Mouse (Mus musculus) layer of hippocampus, postnatal 25 days (tissue): ENCODE results near the gene Gja3. TPM values are rescaled to one million over a fixed set of nuclear protein-coding genes. Genes with fewer than 3 reads are reported as not detected.

ENCODE experiments used
- DNase-seq, 2 experiments: peaks; one replicate each; pipeline ENCODE4 v3.0.0; 2022; ENCODE audit warnings: mixed read lengths in 2 of 2, low spot score in 1 of 2; ENCODE audit errors: extremely low spot score in 1 of 2
- total RNA-seq, 2 experiments: library from RNA; stranded (reverse); gene quantifications; 2 replicates each; pipeline ENCODE4 v1.2.3; 2021

Gene Gja3
- under 1 TPM; 0.47 to 0.49 TPM for total RNA-seq

DNA sequence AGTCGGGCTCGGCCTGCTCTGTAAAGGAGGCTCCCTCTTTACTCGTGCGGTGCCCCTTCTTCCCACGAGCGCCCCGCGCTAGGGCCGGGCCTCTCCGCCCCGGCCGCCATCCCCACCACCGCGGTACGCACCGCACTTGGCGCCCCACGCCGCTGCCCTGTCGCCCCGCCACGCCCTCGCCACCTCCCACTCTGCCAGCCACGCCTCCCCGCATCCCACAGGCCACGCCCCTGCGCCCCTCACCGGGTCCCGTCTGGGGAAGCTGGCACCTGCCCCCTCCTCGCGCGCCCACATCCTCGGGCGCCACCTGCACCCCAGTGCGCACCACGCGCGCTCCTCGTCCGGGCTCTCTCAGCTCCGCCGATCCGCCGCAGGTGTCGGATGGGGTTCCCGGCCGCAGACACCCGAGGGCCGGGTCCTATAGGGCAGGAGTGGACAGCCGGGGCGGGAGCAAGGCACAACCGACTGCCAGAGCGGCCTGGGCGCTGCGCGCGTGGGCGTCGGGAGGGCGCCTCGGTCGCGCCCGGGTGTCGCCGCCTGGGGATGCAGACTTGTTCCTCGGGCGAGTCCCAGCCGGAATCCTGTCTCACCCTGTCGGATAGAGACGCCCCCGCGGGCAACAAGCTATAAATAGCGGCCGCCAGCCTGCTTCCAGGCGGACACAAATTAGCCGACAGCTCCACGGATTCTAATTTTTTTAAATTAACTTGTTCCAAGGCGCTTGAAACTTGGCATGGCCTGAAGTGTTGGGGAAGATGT is at the start of gene Gja3:
Gene Gja3, minus strand, starts transcription at position 538 of the 759 bp plus-strand sequence.
- DNase-seq: peak in 1 of 2 experiments; percentile 7

DNA sequence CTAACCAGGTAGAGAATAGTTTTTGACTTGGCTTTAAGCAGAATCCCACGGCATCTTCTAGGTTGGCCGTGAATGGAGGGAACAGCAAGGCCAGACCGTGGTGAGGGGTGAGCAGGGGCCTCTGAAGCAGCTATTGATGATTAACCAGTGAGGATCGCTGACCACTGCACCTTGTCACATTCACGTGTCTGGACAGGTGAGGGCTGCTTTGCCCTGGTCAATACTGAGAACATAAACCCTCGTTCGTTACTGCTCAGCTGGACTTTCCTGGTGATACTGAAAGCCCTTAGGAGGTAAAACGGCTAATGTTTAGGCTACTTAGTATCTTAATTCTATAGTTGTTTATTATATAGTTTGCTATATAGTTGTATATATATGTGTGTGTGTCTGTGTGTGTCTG is 49.2 kb upstream of the Gja3 start:
- no peak for DNase-seq

GRCm38 (mm10) chr14:57105721-57106120 is 47.8 kb upstream of the Gja3 start:
- no peak for DNase-seq

DNA sequence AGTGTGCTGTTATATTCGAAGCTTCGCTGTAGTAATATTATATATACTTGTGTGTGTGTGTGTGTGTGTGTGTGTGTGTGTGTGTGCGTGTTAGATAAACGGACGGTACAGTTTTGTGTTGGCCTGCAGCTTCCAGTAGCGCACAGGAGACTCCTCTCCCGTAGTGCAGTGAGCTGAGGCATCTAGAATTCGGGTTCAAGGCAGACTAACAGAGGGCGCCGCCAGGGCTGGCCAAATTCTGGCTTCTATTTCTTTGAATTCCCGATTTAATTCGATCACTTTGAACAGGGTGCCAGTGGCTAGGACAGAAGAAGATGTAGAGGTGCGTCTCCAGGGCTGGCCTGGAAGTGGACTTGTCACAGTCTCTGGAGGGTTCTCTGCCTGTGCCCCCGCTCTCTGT is 47.2 kb upstream of the Gja3 start:
- DNase-seq: no peak

DNA sequence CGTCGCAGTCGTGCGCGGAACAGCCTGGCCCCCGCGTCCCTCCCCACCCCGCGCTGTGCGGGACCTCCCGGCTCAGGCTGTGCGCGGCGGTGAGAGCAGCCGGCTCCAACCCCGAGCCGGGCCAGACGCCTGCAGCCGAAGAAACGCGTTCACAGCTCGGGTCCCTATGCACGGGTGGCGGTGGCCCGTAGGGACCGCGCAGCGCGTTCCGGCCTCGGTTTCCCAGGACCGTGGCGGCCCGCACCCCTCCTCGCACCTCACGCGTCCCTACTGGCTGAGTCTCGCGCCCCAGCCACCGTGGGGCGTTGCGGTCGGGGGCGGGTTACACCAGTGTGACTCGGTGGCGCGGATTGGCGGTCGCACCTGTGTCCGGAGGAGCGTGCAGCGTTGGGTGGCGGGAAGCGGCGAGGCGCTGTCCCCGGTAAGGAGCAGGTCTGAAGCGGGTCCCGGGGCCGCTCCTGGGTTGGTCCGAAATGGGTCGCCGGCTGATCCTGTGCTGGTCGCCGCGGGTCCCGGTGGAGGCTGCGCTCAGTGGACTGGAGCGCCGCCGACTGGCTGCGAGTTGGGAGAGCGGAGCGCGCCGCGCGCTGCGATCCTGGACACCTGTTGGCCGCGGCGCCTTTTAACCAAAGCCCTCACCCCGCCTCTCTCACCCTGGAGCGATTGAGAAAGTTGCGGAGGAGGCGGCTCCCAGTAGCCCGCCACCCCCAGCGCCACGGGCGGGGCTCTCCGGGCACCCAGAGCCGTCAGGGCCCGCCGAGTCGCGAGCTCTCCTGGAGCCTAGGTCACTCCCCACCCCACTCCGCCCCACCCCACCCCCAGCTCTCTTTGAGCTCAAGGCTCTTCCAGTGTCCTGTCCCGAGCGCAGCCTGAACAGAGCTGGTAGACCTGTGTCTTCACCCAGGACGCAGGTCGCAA is 46.5 kb upstream of the Gja3 start, which contains the start of gene Gjb2:
Gene Gjb2, minus strand, starts transcription at position 597 of the 918 bp plus-strand sequence.
- DNase-seq: peak in 1 of 2 experiments; percentile 19

- no peak for DNase-seq
These were observed 45.8 kb upstream of the Gja3 start for GRCm38 (mm10) chr14:57103711-57104105.

- no peak for DNase-seq
These were observed 45.2 kb upstream of the Gja3 start for GRCm38 (mm10) chr14:57103121-57103520.

DNA sequence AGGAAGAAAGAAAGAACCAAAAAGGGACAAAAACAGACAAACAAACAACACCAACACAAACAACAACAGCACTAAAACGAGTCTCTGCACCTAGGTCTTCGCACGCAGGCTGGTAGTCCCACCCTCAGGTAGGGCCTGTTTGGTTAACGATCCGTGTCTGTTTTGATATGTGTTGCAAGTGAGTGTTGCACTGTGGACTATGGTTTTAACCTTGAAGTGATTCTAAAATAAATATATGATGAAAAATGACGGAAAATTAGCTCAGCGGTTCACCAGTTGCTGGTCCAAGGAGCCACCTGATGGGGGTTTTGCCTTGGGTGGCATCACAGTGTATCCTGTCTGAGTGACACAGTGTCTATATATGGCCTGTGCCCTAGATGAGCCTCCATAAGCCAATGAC is 43.7 kb upstream of the Gja3 start:
- no peak for DNase-seq

DNA sequence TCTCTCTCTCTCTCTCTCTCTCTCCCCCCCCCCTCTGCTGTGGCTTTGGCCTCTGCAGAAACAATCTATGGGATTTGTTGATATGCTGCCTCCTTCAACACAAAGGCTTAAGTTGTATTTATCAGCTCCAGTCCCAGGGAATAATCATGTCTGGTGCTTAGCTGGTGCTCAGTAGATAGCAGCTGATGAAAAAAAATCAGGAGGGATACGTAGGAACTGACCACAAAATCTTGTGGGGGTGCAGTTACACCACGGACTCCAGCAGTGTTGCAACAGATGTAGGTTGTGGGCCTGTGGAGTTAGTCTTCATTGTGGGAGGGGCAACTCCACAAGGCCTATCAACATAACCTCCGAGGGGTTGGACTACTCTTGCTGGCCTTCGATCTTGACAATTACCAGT is 38.0 kb upstream of the Gja3 start:
- no peak for DNase-seq

GRCm38 (mm10) chr14:57093029-57093428 is 35.1 kb upstream of the Gja3 start:
- DNase-seq: peak in 1 of 2 experiments; percentile 53

- no peak for DNase-seq
These were observed 32.1 kb upstream of the Gja3 start for GRCm38 (mm10) chr14:57090001-57090400.

DNA sequence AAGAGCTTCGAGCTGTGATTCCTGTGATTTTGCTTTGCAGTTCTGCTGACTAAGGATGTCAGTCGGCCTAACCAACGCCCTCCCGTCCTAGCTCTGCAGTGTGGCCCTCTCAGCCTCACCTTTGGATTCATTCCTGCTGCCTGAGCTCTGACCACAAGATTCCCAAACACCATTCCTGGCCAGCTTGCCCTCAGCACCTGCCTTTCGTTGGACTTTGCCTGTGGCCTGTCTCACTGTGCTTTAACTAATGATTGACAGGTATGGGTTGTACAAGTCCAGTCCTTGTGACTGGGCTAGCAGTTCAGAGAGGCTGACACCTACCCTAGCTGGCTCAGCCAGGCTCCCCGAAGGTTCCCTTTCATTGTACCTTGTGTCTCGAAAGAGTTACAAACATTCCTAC is 31.2 kb upstream of the Gja3 start:
- DNase-seq: no peak

- DNase-seq: no peak
These were observed 26.3 kb upstream of the Gja3 start for GRCm38 (mm10) chr14:57084180-57084668.

DNA sequence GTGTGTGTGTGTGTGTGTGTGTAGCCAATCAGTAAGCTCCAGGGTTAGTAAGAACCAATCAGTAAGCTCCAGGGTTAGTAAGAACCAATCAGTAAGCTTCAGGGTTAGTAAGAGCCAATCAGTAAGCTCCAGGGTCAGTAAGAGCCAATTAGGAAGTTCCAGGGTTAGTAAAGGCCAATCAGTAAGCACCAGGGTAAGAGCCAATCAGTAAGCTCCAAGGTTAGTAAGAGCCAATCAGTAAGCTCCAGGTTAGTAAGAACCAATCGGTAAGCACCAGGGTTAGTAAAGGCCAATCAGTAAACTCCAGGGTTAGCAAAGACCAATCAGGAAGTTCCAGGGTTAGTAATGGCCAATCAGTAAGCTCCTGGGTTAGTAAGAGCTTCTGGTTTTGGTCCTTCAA is 25.0 kb upstream of the Gja3 start:
- no peak for DNase-seq

DNA sequence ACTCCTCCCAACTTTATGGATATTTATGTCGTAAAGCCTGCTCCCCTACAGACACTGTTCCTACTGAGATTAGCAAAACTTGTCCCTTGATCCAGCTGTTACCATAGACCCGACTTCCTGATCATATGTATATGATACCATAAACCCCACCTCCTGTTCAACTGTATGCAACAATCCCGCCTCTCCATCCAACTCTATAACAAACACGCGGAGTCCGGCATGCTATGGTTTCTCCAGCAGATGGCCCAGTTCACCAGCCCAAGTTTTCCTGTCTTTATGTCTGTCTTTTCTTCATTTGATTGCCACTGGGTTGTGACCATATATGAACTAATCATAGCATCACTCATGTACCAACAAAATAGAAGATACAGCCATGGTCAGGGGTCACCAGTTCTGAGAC is 17.6 kb upstream of the Gja3 start:
- no peak for DNase-seq

DNA sequence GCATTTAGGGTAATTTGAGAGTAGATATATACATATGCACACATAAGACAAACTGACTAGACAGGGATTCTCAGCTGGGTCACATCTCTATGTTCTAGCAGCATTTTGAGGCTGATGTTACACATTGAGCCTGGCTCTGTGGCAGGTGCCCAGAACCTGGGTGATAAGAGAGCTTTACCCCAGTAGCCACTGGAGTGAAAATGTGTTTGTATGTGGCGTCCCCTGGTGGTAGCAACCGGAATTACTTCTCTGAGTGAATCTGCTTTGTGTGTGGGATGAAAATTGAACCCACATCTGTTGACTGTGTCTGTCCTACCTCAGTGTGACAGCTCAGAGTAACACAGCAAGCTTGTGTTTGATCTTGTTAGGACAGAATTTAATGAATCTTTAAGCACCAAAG is 12.0 kb upstream of the Gja3 start:
- peak; percentile 14 to 49 for DNase-seq

DNA sequence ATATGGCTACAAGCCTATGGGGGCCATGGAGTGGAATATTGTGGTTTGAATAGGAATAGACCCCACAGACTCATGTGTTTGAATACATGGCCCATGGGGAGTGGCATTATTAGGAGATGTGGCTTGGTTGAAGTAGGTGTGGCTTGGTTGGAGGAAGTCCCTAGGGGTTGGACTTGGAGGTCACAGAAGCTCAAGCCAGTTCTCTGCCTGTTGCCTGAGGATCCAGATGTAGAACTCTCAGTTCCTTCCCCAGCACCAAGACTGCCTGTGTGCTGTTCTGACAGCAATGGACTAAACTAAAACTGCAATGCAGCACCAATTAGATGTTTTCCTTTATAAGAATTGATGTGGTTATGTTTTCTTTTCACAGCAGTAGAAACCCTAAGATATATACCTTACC is 8.2 kb upstream of the Gja3 start:
- no peak for DNase-seq

- peak; percentile 65 to 81 for DNase-seq
These were observed 2.2 kb upstream of the Gja3 start for GRCm38 (mm10) chr14:57060052-57060451.

DNA sequence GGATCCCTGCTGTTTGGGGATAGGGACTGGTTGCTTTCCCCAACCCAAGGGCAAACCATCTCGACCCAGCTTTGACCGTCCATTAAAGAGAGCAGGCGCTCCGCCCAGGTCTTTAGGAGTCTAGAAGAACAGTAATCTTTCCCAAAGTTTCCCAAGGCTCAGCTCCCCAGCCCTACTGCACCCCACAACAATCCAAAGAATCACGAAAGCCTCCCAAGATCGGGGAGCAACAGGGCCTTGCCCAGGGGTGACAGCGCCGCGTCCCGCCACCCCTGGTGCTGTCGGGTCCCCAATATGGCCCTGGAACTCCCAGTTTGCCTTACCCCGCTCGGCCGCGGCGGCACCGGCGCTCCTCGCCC is 717 bp downstream of the Gja3 start:
- DNase-seq: no peak

GRCm38 (mm10) chr14:57052713-57053112 is 5.2 kb downstream of the Gja3 start:
- no peak for DNase-seq

GRCm38 (mm10) chr14:57043863-57044262 is 14.0 kb downstream of the Gja3 start:
- DNase-seq: no peak
